Mouse (Mus musculus) E14TG2a.4 (cell line): ENCODE results near the gene Rptor.

Source experiments
- CTCF ChIP-seq: conservative IDR thresholded peaks from 2 replicates; pipeline ENCODE4 v1.5.1; 2014; ENCODE audit warnings: low read length
- NANOG ChIP-seq: IDR thresholded peaks from 2 replicates; pipeline ENCODE4 v1.6.1; 2014; ENCODE audit warnings: borderline replicate concordance, low read length, mixed read lengths

GRCm38 (mm10) chr11:119683796-119684195 is 81.1 kb downstream of the Rptor start:
- TF ChIP-seq CTCF: no peak
- TF ChIP-seq NANOG: no peak
